Mouse (Mus musculus) E14TG2a.4 (cell line): ENCODE measurements around the gene Ttc3.
"Not testable (repeated sequence)": the region's sequence is repeated elsewhere in the genome, so short reads cannot be mapped to it uniquely, and the experiment has no call there.

Source experiments
- CTCF ChIP-seq: conservative IDR thresholded peaks from 2 replicates; pipeline ENCODE4 v1.5.1; 2014; ENCODE audit warnings: low read length
- NANOG ChIP-seq: IDR thresholded peaks from 2 replicates; pipeline ENCODE4 v1.6.1; 2014; ENCODE audit warnings: borderline replicate concordance, low read length, mixed read lengths
- POU5F1 ChIP-seq: IDR thresholded peaks from 2 replicates; pipeline ENCODE4 v1.6.1; 2014; ENCODE audit warnings: low read length, borderline replicate concordance

GRCm38 (mm10) chr16:94466317-94466716, 95.9 kb downstream of the Ttc3 start:
- not testable (repeated sequence) for TF ChIP-seq CTCF, POU5F1, NANOG
